Mouse (Mus musculus) spleen, adult 2 months (tissue): ENCODE results near the gene Hnrnpll.

ENCODE experiments used
- CTCF ChIP-seq: fragments of 200-500 bp; IDR thresholded peaks from 2 replicates; pipeline ENCODE4 v1.5.1; 2011; ENCODE audit warnings: mild to moderate bottlenecking, inconsistent platforms; ENCODE audit not compliant: insufficient read depth, insufficient read length, insufficient replicate concordance; ENCODE audit errors: extremely low read depth
- POLR2A ChIP-seq: fragments of 200-500 bp; IDR thresholded peaks from 2 replicates; pipeline ENCODE4 v1.6.1; 2011; ENCODE audit warnings: low read depth, low read length, inconsistent platforms

DNA sequence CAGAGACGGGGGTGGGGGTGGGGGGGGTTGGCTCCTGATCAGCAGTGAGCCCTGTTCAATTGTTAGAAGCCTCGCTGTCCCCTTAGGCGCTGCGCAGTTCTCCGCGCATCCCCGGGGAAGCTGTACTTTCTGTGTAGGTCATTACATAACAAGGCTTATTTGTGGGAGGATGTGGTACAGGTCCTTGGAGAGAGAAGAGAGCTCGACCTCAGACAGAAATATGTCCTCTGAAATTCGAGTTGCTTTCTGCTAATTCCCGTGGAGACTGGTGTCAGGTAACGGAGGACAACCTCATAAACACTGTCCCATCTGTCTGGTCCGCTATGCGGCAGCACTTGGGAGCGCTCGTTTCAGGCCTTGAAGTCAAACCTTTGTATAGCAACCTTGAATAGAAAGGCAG is 52.2 kb downstream of the Hnrnpll start:
- no peak for TF ChIP-seq CTCF
- no peak for TF ChIP-seq POLR2A
